Mouse (Mus musculus) thymus, postnatal 4 days (tissue): ENCODE measurements around the gene Ift43.

Experiments
- DNase-seq: peaks from one replicate; pipeline ENCODE4 v3.0.0; 2021

Gene Ift43

GRCm38 (mm10) chr12:86135691-86136090 lies 53.4 kb downstream of the Ift43 start:
- no peak for DNase-seq

- no peak for DNase-seq
Measured at GRCm38 (mm10) chr12:86138696-86139095, 56.4 kb downstream of the Ift43 start.

GRCm38 (mm10) chr12:86142389-86142788 lies 60.0 kb downstream of the Ift43 start:
- no peak for DNase-seq

- DNase-seq, result no peak
Measured at GRCm38 (mm10) chr12:86146246-86146645, 63.9 kb downstream of the Ift43 start.

- DNase-seq, result no peak
Measured at GRCm38 (mm10) chr12:86148271-86148670, 65.9 kb downstream of the Ift43 start.

GRCm38 (mm10) chr12:86149087-86149486 lies 66.7 kb downstream of the Ift43 start:
- no peak for DNase-seq

- no peak for DNase-seq
Measured at GRCm38 (mm10) chr12:86151941-86152340, 69.6 kb downstream of the Ift43 start.

GRCm38 (mm10) chr12:86153213-86153957 lies 71.0 kb downstream of the Ift43 start:
- DNase-seq, result no peak

- no peak for DNase-seq
Measured at GRCm38 (mm10) chr12:86155176-86155575, 72.8 kb downstream of the Ift43 start.

GRCm38 (mm10) chr12:86157166-86157565 lies 74.8 kb downstream of the Ift43 start:
- no peak for DNase-seq

- DNase-seq, result no peak
Measured at GRCm38 (mm10) chr12:86157894-86158444, 75.6 kb downstream of the Ift43 start.

GRCm38 (mm10) chr12:86158689-86159483 lies 76.5 kb downstream of the Ift43 start:
- no peak for DNase-seq

- DNase-seq, result no peak
Measured at GRCm38 (mm10) chr12:86161436-86161835, 79.1 kb downstream of the Ift43 start.

- no peak for DNase-seq
Measured at GRCm38 (mm10) chr12:86161942-86162341, 79.6 kb downstream of the Ift43 start.

- no peak for DNase-seq
Measured at GRCm38 (mm10) chr12:86162890-86163816, 80.8 kb downstream of the Ift43 start.

GRCm38 (mm10) chr12:86166244-86166643 lies 83.9 kb downstream of the Ift43 start:
- DNase-seq, result no peak

GRCm38 (mm10) chr12:86167075-86167474 lies 84.7 kb downstream of the Ift43 start:
- no peak for DNase-seq

GRCm38 (mm10) chr12:86168712-86169111 lies 86.4 kb downstream of the Ift43 start:
- no peak for DNase-seq

GRCm38 (mm10) chr12:86169195-86169594 lies 86.9 kb downstream of the Ift43 start:
- DNase-seq, result no peak

- DNase-seq, result peak; percentile 69
Measured at GRCm38 (mm10) chr12:86173314-86173713, 91.0 kb downstream of the Ift43 start.

GRCm38 (mm10) chr12:86174369-86174768 lies 92.0 kb downstream of the Ift43 start:
- DNase-seq, result no peak

- peak; percentile 18 for DNase-seq
Measured at GRCm38 (mm10) chr12:86175476-86175942, 93.2 kb downstream of the Ift43 start.
